Mouse (Mus musculus) stomach, embryonic 15.5 days (tissue): ENCODE data around the gene Haao. TPM values are rescaled to one million over a fixed set of nuclear protein-coding genes. Genes with fewer than 3 reads are reported as not detected.

ENCODE experiments used
- ATAC-seq: fragments of 200-750 bp; cut with Nextera tagmentation; 2 replicates; pipeline ENCODE4 v1.8.0; 2017; ENCODE audit warnings: low read depth, moderate number of reproducible peaks, moderate TSS enrichment; ENCODE audit not compliant: insufficient read depth, low FRiP score
- H3K27ac ChIP-seq: fragments of 300-500 bp; sonication (generic); 2 replicates; pipeline ENCODE4 v1.5.1; 2015; ENCODE audit warnings: mild to moderate bottlenecking, inconsistent platforms
- H3K27me3 ChIP-seq: fragments of 300-500 bp; sonication (generic); replicated peaks from 2 replicates; pipeline ENCODE4 v1.6.1; 2015; ENCODE audit warnings: inconsistent platforms
- H3K36me3 ChIP-seq: fragments of 300-500 bp; sonication (generic); 2 replicates; pipeline ENCODE4 v1.6.1; 2015; ENCODE audit warnings: inconsistent platforms
- H3K4me1 ChIP-seq: fragments of 300-500 bp; sonication (generic); 2 replicates; pipeline ENCODE4 v1.6.1; 2015; ENCODE audit warnings: inconsistent platforms
- H3K4me2 ChIP-seq: fragments of 300-500 bp; sonication (generic); 2 replicates; pipeline ENCODE4 v1.6.1; 2015; ENCODE audit warnings: mild to moderate bottlenecking, inconsistent platforms
- H3K4me3 ChIP-seq: fragments of 300-500 bp; sonication (generic); replicated peaks from 2 replicates; pipeline ENCODE4 v1.5.1; 2015; ENCODE audit warnings: inconsistent platforms
- H3K9ac ChIP-seq: fragments of 300-500 bp; sonication (generic); 2 replicates; pipeline ENCODE4 v1.6.1; 2015; ENCODE audit warnings: inconsistent platforms
- H3K9me3 ChIP-seq: fragments of 300-500 bp; sonication (generic); 2 replicates; pipeline ENCODE4 v1.6.1; 2016; ENCODE audit warnings: inconsistent platforms
- WGBS: fragments of 180-500 bp; shearing (Covaris S2); methylation state at CpG from one replicate; pipeline ENCODE4 v1.1.7; 2015; 5-methylcytosine and 5-hydroxymethylcytosine counted together
- polyA plus RNA-seq: library from polyadenylated mRNA; unstranded; fragments of >200 nt; fragmentation: Nextera tagmentation; extraction: Ambion mirVana; gene quantifications from 2 replicates; pipeline ENCODE4 v1.2.1, GENCODE M21; 2015

Haao gene
- polyA plus RNA-seq, 1 experiment from 2014 or later = 5.9 TPM

- Histone ChIP-seq H3K4me1 (peaks cover 11% of the 10 kb centered on the region; the same call in 1 of the 2 replicates), H3K4me2 (no peak overlapping the region), H3K27me3 (no peaks in the 10 kb centered on the region), H3K4me3 (no peak overlapping the region), H3K9me3 (no peaks in the 10 kb centered on the region), H3K36me3 (no peaks in the 10 kb centered on the region), H3K9ac (no peak overlapping the region), H3K27ac (no peak overlapping the region)
- ATAC-seq = no peak
- 72% methylated on average over 13 of the region's 13 CpGs for WGBS
These were observed 37.3 kb upstream of the Haao start for GRCm38 (mm10) chr17:83885021-83885582.

GRCm38 (mm10) chr17:83882788-83883187, 35.0 kb upstream of the Haao start:
- 85% methylated on average over 2 of the region's 2 CpGs for WGBS
- no peak for ATAC-seq
- Histone ChIP-seq H3K36me3 (no peaks in the 10 kb centered on the region), H3K9ac (no peak overlapping the region), H3K9me3 (no peaks in the 10 kb centered on the region), H3K27me3 (no peaks in the 10 kb centered on the region), H3K27ac (no peak overlapping the region), H3K4me2 (no peak overlapping the region), H3K4me1 (peaks cover 7% of the 10 kb centered on the region; the same call in 1 of the 2 replicates), H3K4me3 (no peak overlapping the region)

- Histone ChIP-seq H3K4me3 (no peak overlapping the region), H3K27me3 (no peaks in the 10 kb centered on the region), H3K36me3 (no peaks in the 10 kb centered on the region), H3K9me3 (no peaks in the 10 kb centered on the region), H3K9ac (no peak overlapping the region), H3K4me1 (peaks cover 7% of the 10 kb centered on the region; the same call in 1 of the 2 replicates), H3K4me2 (no peak overlapping the region), H3K27ac (no peak overlapping the region)
- WGBS = 76% methylated on average over 3 of the region's 3 CpGs
- no peak for ATAC-seq
These were observed 33.3 kb upstream of the Haao start for GRCm38 (mm10) chr17:83881071-83881470.

GRCm38 (mm10) chr17:83880174-83880710, 32.5 kb upstream of the Haao start:
- Histone ChIP-seq H3K27me3 (no peaks in the 10 kb centered on the region), H3K9ac (no peak overlapping the region), H3K36me3 (no peaks in the 10 kb centered on the region), H3K4me1 (peaks cover 7% of the 10 kb centered on the region; the same call in 1 of the 2 replicates), H3K4me2 (no peak overlapping the region), H3K9me3 (no peaks in the 10 kb centered on the region), H3K27ac (no peak overlapping the region), H3K4me3 (no peak overlapping the region)
- ATAC-seq = no peak
- WGBS = 58% methylated on average over 9 of the region's 9 CpGs

- 91% methylated on average over 6 of the region's 6 CpGs for WGBS
- Histone ChIP-seq H3K4me2 (no peak overlapping the region), H3K36me3 (no peaks in the 10 kb centered on the region), H3K9me3 (no peaks in the 10 kb centered on the region), H3K4me3 (no peak overlapping the region), H3K27ac (no peak overlapping the region), H3K27me3 (no peaks in the 10 kb centered on the region), H3K4me1 (peaks cover 7% of the 10 kb centered on the region; the same call in 1 of the 2 replicates), H3K9ac (no peak overlapping the region)
- no peak for ATAC-seq
These were observed 31.9 kb upstream of the Haao start for GRCm38 (mm10) chr17:83879631-83880030.

GRCm38 (mm10) chr17:83874610-83875009, 26.8 kb upstream of the Haao start:
- Histone ChIP-seq H3K27ac (peak overlapping the region; percentile 67), H3K27me3 (no peaks in the 10 kb centered on the region), H3K4me3 (no peak overlapping the region), H3K9ac (no peak overlapping the region), H3K36me3 (no peaks in the 10 kb centered on the region), H3K4me1 (0 out of 2 replicates have a peak, but pooled peaks cover 3% of the 10 kb centered on the region), H3K4me2 (no peak overlapping the region), H3K9me3 (no peaks in the 10 kb centered on the region)
- no peak for ATAC-seq
- 84% methylated on average over 8 of the region's 8 CpGs for WGBS

- Histone ChIP-seq H3K36me3 (no peaks in the 10 kb centered on the region), H3K27me3 (no peaks in the 10 kb centered on the region), H3K9ac (no peak overlapping the region), H3K9me3 (no peaks in the 10 kb centered on the region), H3K4me3 (no peak overlapping the region), H3K27ac (peak overlapping the region; percentile 77), H3K4me2 (no peak overlapping the region), H3K4me1 (0 out of 2 replicates have a peak, but pooled peaks cover 3% of the 10 kb centered on the region)
- WGBS = 56% methylated on average over 19 of the region's 19 CpGs
- ATAC-seq = peak; percentile 45; the same call in 1 of the 2 replicates
These were observed 25.8 kb upstream of the Haao start for GRCm38 (mm10) chr17:83873363-83874141.

GRCm38 (mm10) chr17:83872806-83873348, 25.1 kb upstream of the Haao start:
- Histone ChIP-seq H3K4me1 (0 out of 2 replicates have a peak, but pooled peaks cover 3% of the 10 kb centered on the region), H3K9me3 (no peaks in the 10 kb centered on the region), H3K4me3 (no peak overlapping the region), H3K27ac (peak overlapping the region; percentile 77), H3K27me3 (no peaks in the 10 kb centered on the region), H3K36me3 (no peaks in the 10 kb centered on the region), H3K9ac (no peak overlapping the region), H3K4me2 (peak overlapping the region; percentile 30; the same call in 1 of the 2 replicates)
- 13% methylated on average over 14 of the region's 14 CpGs for WGBS
- peak; percentile 45; the same call in 1 of the 2 replicates for ATAC-seq

GRCm38 (mm10) chr17:83871354-83871753, 23.6 kb upstream of the Haao start:
- Histone ChIP-seq H3K4me1 (peaks cover 8% of the 10 kb centered on the region; the same call in 1 of the 2 replicates), H3K9me3 (no peaks in the 10 kb centered on the region), H3K27me3 (no peaks in the 10 kb centered on the region), H3K9ac (no peak overlapping the region), H3K36me3 (no peaks in the 10 kb centered on the region), H3K4me3 (no peak overlapping the region), H3K4me2 (no peak overlapping the region), H3K27ac (no peak overlapping the region)
- no peak for ATAC-seq
- WGBS = 79% methylated on average over 5 of the region's 5 CpGs

- Histone ChIP-seq H3K36me3 (no peaks in the 10 kb centered on the region), H3K9me3 (no peaks in the 10 kb centered on the region), H3K4me2 (no peak overlapping the region), H3K4me3 (no peak overlapping the region), H3K4me1 (peaks cover 8% of the 10 kb centered on the region; the same call in 1 of the 2 replicates), H3K27me3 (no peaks in the 10 kb centered on the region), H3K27ac (no peak overlapping the region), H3K9ac (no peak overlapping the region)
- ATAC-seq = no peak
- WGBS = 77% methylated on average over 4 of the region's 4 CpGs
These were observed 22.6 kb upstream of the Haao start for GRCm38 (mm10) chr17:83870385-83870784.

- no peaks in the 10 kb centered on the region for H3K27me3 ChIP-seq
- H3K4me3 ChIP-seq = no peak overlapping the region
- H3K36me3 ChIP-seq = no peaks in the 10 kb centered on the region
- no peak overlapping the region for H3K4me2 ChIP-seq
- no peak for ATAC-seq
- H3K9ac ChIP-seq = no peak overlapping the region
- no peaks in the 10 kb centered on the region for H3K9me3 ChIP-seq
- peaks cover 11% of the 10 kb centered on the region; the same call in 1 of the 2 replicates for H3K4me1 ChIP-seq
- WGBS = 13% methylated on average over 10 of the region's 10 CpGs
- H3K27ac ChIP-seq = no peak overlapping the region
These were observed 18.8 kb upstream of the Haao start for GRCm38 (mm10) chr17:83866582-83866981.

GRCm38 (mm10) chr17:83865366-83865765, 17.6 kb upstream of the Haao start:
- no peak for ATAC-seq
- Histone ChIP-seq H3K36me3 (no peaks in the 10 kb centered on the region), H3K4me3 (no peak overlapping the region), H3K27ac (no peak overlapping the region), H3K4me1 (peaks cover 11% of the 10 kb centered on the region; the same call in 1 of the 2 replicates), H3K9ac (no peak overlapping the region), H3K4me2 (no peak overlapping the region), H3K9me3 (no peaks in the 10 kb centered on the region), H3K27me3 (no peaks in the 10 kb centered on the region)
- 84% methylated on average over 7 of the region's 7 CpGs for WGBS
